Mouse (Mus musculus): ENCODE data around the gene Capn2. TPM values are rescaled to one million over a fixed set of nuclear protein-coding genes. Genes with fewer than 3 reads are reported as not detected.
A peak's percentile ranks its signal among the peaks of the same experiment; 100 is the strongest.

Capn2 gene
- polyA plus RNA-seq, 1 experiment = 61.4 TPM

- Histone ChIP-seq H3K4me1 (ENCODE audit: control insufficient read depth, insufficient read depth, low read length) (no peaks in the 10 kb centered on the region), H3K4me3 (ENCODE audit: insufficient read depth, low read length) (peak overlapping the region; percentile 84), H3K27ac (ENCODE audit: insufficient read depth, low read length) (no peak overlapping the region)
- TF ChIP-seq CTCF (IDR thresholded peaks at IDR 0.05; ENCODE audit: extremely low read depth, insufficient read depth, low read length) (no peak), POLR2A (IDR thresholded peaks at IDR 0.05; ENCODE audit: extremely low read depth, insufficient read depth, low read length) (no peak)
Observed at GRCm38 (mm10) chr1:182517677-182518011, 236 bp upstream of the Capn2 start.

GRCm38 (mm10) chr1:182514803-182515590 lies 2.4 kb downstream of the Capn2 start:
- TF ChIP-seq POLR2A (IDR thresholded peaks at IDR 0.05; ENCODE audit: extremely low read depth, insufficient read depth, low read length) (no peak), CTCF (IDR thresholded peaks at IDR 0.05; ENCODE audit: extremely low read depth, insufficient read depth, low read length) (no peak)
- Histone ChIP-seq H3K4me1 (ENCODE audit: control insufficient read depth, insufficient read depth, low read length) (no peaks in the 10 kb centered on the region), H3K27ac (ENCODE audit: insufficient read depth, low read length) (no peak overlapping the region), H3K4me3 (ENCODE audit: insufficient read depth, low read length) (no peak overlapping the region)

DNA sequence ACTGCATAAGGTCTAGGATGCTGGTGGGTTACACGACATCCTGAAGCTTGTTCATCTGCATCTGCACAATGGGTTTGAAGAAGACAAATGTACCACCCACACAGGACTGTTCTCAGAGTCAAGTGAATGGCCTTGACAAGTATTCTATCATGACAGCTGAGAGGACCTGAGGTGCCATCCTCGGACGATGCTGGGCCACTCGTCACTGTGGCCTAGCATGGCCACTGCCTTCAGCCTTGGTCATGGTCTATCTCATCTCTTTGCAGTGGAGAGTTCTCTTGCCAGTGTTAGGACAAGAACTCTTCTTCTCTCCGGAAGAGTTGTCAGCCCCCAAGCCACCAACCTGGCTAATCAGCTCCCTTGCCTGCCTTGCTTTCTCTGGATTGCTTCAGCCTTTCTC lies 3.7 kb downstream of the Capn2 start:
- Histone ChIP-seq H3K27ac (ENCODE audit: insufficient read depth, low read length) (no peak overlapping the region), H3K4me3 (ENCODE audit: insufficient read depth, low read length) (no peak overlapping the region), H3K4me1 (ENCODE audit: control insufficient read depth, insufficient read depth, low read length) (no peaks in the 10 kb centered on the region)
- TF ChIP-seq CTCF (IDR thresholded peaks at IDR 0.05; ENCODE audit: extremely low read depth, insufficient read depth, low read length) (no peak), POLR2A (IDR thresholded peaks at IDR 0.05; ENCODE audit: extremely low read depth, insufficient read depth, low read length) (no peak)

DNA sequence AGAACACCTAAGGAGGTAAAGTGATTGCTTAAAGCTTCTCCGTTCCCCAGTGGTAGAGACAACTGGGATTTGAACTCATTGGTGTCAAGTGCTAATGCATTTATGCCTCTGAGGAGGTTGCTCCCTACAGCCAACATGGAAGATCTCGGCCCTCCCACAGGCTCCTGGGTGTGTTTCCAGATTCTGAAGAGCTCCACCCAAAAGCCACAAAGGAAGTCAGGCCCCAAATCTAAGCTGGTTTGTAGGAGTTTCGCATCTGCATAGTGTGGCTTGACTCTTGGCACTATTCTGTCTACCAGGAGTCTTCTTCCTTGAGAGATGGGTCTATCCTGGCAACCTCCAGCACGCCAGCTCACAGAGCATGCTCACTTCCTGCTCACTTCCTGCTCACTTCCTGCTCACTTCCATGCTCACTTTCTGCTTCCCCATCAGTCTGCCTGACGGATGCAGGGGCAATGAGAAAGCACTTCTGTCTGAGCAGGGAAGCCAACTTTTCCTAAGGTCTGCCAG lies 4.5 kb downstream of the Capn2 start:
- Histone ChIP-seq H3K4me3 (ENCODE audit: insufficient read depth, low read length) (no peak overlapping the region), H3K4me1 (ENCODE audit: control insufficient read depth, insufficient read depth, low read length) (no peaks in the 10 kb centered on the region), H3K27ac (ENCODE audit: insufficient read depth, low read length) (no peak overlapping the region)
- TF ChIP-seq CTCF (IDR thresholded peaks at IDR 0.05; ENCODE audit: extremely low read depth, insufficient read depth, low read length) = no peak
- no peak for TF ChIP-seq POLR2A (IDR thresholded peaks at IDR 0.05; ENCODE audit: extremely low read depth, insufficient read depth, low read length)

DNA sequence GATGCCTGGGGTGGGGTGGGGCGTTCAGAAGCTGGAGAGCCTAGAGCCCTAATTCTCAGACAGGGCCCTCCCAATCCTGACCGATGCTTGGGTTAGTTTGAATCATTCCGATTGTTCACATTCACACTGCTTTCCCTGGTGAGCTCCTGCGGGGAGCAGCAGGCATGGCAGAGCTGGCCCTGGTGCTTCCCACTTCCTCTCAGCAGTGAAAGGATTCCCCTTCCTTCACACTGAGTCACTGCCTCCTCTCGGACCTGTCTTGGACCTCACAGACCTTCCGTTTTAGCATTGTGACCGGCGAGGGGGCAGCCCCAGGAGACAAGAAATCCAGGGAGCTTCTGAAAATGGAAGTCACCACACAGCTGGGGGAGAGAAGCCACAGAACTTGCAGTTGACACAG lies 5.6 kb downstream of the Capn2 start:
- no peak overlapping the region for H3K4me3 ChIP-seq (ENCODE audit: insufficient read depth, low read length)
- no peaks in the 10 kb centered on the region for H3K4me1 ChIP-seq (ENCODE audit: control insufficient read depth, insufficient read depth, low read length)
- no peak overlapping the region for H3K27ac ChIP-seq (ENCODE audit: insufficient read depth, low read length)
- no peak for TF ChIP-seq CTCF (IDR thresholded peaks at IDR 0.05; ENCODE audit: extremely low read depth, insufficient read depth, low read length)
- no peak for TF ChIP-seq POLR2A (IDR thresholded peaks at IDR 0.05; ENCODE audit: extremely low read depth, insufficient read depth, low read length)

GRCm38 (mm10) chr1:182511073-182511472 lies 6.3 kb downstream of the Capn2 start:
- TF ChIP-seq CTCF (IDR thresholded peaks at IDR 0.05; ENCODE audit: extremely low read depth, insufficient read depth, low read length) = no peak
- Histone ChIP-seq H3K4me1 (ENCODE audit: control insufficient read depth, insufficient read depth, low read length) (no peaks in the 10 kb centered on the region), H3K4me3 (ENCODE audit: insufficient read depth, low read length) (no peak overlapping the region), H3K27ac (ENCODE audit: insufficient read depth, low read length) (no peak overlapping the region)

- no peaks in the 10 kb centered on the region for H3K4me1 ChIP-seq (ENCODE audit: control insufficient read depth, insufficient read depth, low read length)
- H3K4me3 ChIP-seq (ENCODE audit: insufficient read depth, low read length) = no peak overlapping the region
- TF ChIP-seq CTCF (IDR thresholded peaks at IDR 0.05; ENCODE audit: extremely low read depth, insufficient read depth, low read length) = no peak
- no peak for TF ChIP-seq POLR2A (IDR thresholded peaks at IDR 0.05; ENCODE audit: extremely low read depth, insufficient read depth, low read length)
- H3K27ac ChIP-seq (ENCODE audit: insufficient read depth, low read length) = no peak overlapping the region
Observed at GRCm38 (mm10) chr1:182509110-182509797, 8.2 kb downstream of the Capn2 start.

DNA sequence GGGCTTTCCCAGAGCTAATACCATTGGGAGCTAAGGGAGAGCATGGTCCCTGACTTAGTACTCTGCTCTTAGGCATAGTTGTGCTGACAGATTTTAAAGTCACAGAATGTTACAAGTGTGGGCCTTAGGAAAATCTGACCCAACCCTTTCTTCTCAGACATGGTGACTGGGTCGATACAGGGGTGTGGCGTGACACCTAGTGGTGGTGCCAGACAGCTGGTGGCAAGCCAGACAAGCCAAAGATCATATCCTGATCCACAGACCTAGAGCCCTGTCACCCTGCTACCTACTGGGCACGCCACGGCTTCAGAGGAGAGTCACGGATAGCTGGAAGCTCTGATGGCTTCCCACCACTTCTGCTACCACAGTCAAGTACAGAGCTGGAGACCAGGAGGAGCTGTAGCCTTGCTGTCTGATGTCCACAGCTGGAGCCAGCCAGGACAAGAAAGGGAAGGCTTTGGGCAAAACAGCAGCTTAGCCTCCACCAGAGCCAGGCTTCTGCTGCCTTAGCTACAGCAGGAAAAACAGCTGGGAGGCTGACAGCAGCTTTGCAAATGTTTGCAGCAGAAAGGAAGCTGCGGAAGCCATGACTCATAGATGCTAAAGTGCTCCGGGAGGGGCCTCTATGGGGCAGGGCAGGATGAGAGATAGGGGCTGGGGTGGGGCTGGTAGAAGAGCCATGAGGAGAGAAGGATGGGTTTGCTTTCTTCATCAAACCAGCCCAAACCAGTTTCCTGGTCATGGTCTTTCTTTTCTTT lies 11.0 kb downstream of the Capn2 start:
- no peak for TF ChIP-seq POLR2A (IDR thresholded peaks at IDR 0.05; ENCODE audit: extremely low read depth, insufficient read depth, low read length)
- no peak for TF ChIP-seq CTCF (IDR thresholded peaks at IDR 0.05; ENCODE audit: extremely low read depth, insufficient read depth, low read length)
- H3K4me3 ChIP-seq (ENCODE audit: insufficient read depth, low read length) = no peak overlapping the region
- peak overlapping the region; percentile 31 for H3K27ac ChIP-seq (ENCODE audit: insufficient read depth, low read length)

GRCm38 (mm10) chr1:182505291-182505690 lies 12.1 kb downstream of the Capn2 start:
- Histone ChIP-seq H3K27ac (ENCODE audit: insufficient read depth, low read length) (no peak overlapping the region), H3K4me3 (ENCODE audit: insufficient read depth, low read length) (no peak overlapping the region), H3K4me1 (ENCODE audit: control insufficient read depth, insufficient read depth, low read length) (no peaks in the 10 kb centered on the region)
- TF ChIP-seq POLR2A (IDR thresholded peaks at IDR 0.05; ENCODE audit: extremely low read depth, insufficient read depth, low read length) (no peak), CTCF (IDR thresholded peaks at IDR 0.05; ENCODE audit: extremely low read depth, insufficient read depth, low read length) (no peak)

More for the DNA sequence above, 11.0 kb downstream of the Capn2 start:
- H3K4me1 ChIP-seq (ENCODE audit: control insufficient read depth, insufficient read depth, low read length) = no peaks in the 10 kb centered on the region

Data from cortical plate, adult 2 months (tissue).